In the genomic region with DNA sequence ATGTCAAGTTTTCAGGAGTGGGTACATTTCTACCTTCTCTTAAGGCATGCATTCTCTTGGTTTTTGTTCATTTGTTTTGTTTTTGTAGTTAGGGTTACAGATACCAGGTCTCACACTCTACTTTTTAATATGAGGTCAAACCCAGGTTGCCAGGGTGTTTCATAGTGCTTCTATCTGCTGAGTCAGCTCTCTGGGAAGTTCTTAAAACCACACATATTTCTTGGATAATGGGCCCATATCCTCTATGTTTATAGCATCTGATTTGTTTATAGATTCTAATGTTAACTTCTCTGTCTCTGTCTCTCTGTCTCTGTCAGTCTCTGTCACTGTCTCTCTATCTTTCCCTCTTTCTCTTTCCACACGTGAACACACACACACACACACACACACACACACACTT, we compare ENCODE assay signal across 29 mouse cellular contexts.
"Had no signal": no experiment of that assay in that cellular context is flagged by ENCODE, and none has a peak within 500 bp of the region (broad histone marks: within the 10 kb centered on the region; RNA-seq: fewer than 3 reads in every experiment).

No protein-coding gene starts in this region.

- H3K9me3 ChIP-seq: limb, embryonic 10.5 days; limb, embryonic 12.5 days; limb, embryonic 13.5 days; limb, embryonic 15.5 days; liver, embryonic 12.5 days; liver, embryonic 13.5 days; liver, embryonic 15.5 days; lung, embryonic 15.5 days; megakaryocyte, embryonic 14.5 days; midbrain, embryonic 10.5 days; midbrain, embryonic 12.5 days; midbrain, embryonic 13.5 days; midbrain, embryonic 15.5 days had no signal

- H3K4me2 ChIP-seq: limb, embryonic 12.5 days; limb, embryonic 13.5 days; limb, embryonic 15.5 days; liver, embryonic 11.5 days; liver, embryonic 12.5 days; liver, embryonic 13.5 days; liver, embryonic 15.5 days; lung, embryonic 14.5 days; lung, embryonic 15.5 days; midbrain, embryonic 11.5 days; midbrain, embryonic 12.5 days; midbrain, embryonic 13.5 days; midbrain, embryonic 15.5 days had no signal

- DNase-seq: left cerebral cortex, postnatal 4 days; liver; liver, embryonic 13.5 days; liver, postnatal 0 days; lung, adult 18-20 months; lung, adult 2 months; lung, embryonic 14.5 days; lung, postnatal 10 days; lung, postnatal 14 days; lung, postnatal 36 days; lung, postnatal 4 days; midbrain, embryonic 14.5 days had no signal

- H3K4me1 ChIP-seq: limb, embryonic 10.5 days; limb, embryonic 13.5 days; limb, embryonic 15.5 days; liver, embryonic 12.5 days; liver, embryonic 13.5 days; liver, embryonic 15.5 days; lung, embryonic 15.5 days; megakaryocyte, embryonic 14.5 days; midbrain, embryonic 10.5 days; midbrain, embryonic 12.5 days; midbrain, embryonic 13.5 days; midbrain, embryonic 15.5 days had no signal

- H3K27me3 ChIP-seq: limb, embryonic 12.5 days; limb, embryonic 13.5 days; limb, embryonic 15.5 days; liver, embryonic 12.5 days; liver, embryonic 13.5 days; liver, embryonic 15.5 days; lung, embryonic 15.5 days; megakaryocyte, embryonic 14.5 days; midbrain, embryonic 12.5 days; midbrain, embryonic 13.5 days; midbrain, embryonic 15.5 days had no signal

- H3K9ac ChIP-seq: limb, embryonic 12.5 days; limb, embryonic 13.5 days; limb, embryonic 15.5 days; liver, embryonic 12.5 days; liver, embryonic 13.5 days; liver, embryonic 14.5 days; liver, embryonic 15.5 days; liver, postnatal 0 days; lung, embryonic 14.5 days; lung, embryonic 15.5 days; midbrain, embryonic 12.5 days; midbrain, embryonic 13.5 days; midbrain, embryonic 15.5 days had no signal

- H3K36me3 ChIP-seq: limb, embryonic 10.5 days; limb, embryonic 12.5 days; limb, embryonic 13.5 days; limb, embryonic 15.5 days; liver, embryonic 12.5 days; liver, embryonic 13.5 days; liver, embryonic 15.5 days; lung, embryonic 15.5 days; midbrain, embryonic 10.5 days; midbrain, embryonic 12.5 days; midbrain, embryonic 13.5 days; midbrain, embryonic 15.5 days had no signal

- H3K27ac ChIP-seq: limb, embryonic 10.5 days; limb, embryonic 12.5 days; limb, embryonic 13.5 days; limb, embryonic 15.5 days; liver, embryonic 12.5 days; liver, embryonic 13.5 days; liver, embryonic 14.5 days; liver, embryonic 15.5 days; lung, embryonic 15.5 days; macrophage; midbrain, embryonic 10.5 days; midbrain, embryonic 12.5 days; midbrain, embryonic 13.5 days; midbrain, embryonic 15.5 days had no signal

- H3K4me3 ChIP-seq: limb, embryonic 10.5 days; limb, embryonic 12.5 days; limb, embryonic 13.5 days; limb, embryonic 15.5 days; liver, embryonic 12.5 days; liver, embryonic 13.5 days; liver, embryonic 15.5 days; lung, embryonic 15.5 days; megakaryocyte, embryonic 14.5 days; midbrain, embryonic 10.5 days; midbrain, embryonic 12.5 days; midbrain, embryonic 13.5 days; midbrain, embryonic 15.5 days; myocyte had no signal
